23 mouse cellular contexts compared by ENCODE assay signal in the genomic region with DNA sequence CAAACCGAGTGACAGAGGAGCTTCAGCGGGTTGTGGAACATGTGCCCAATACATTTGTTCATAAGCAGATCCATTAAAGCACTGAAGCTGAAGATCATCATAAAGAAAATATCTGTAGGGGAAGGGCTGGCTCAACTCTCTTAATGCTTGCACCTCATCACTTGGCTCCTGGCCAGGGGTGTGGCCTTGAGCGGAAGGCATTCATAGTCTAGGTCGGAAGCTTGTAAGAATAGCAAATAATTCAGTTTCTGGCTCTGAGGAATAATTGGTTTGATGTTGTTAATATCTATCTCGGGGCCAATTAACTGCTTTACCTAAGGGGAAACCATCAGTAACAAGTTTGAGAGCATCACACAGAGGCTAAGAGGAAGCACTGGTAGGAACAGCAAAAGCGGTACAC. TPM values are rescaled to one million over a fixed set of nuclear protein-coding genes. Genes with fewer than 3 reads are reported as not detected.
DNase-seq lines count a peak whose midpoint lies in the region; ATAC-seq lines count a peak whose summit lies in the region.
"Had no signal": no experiment of that assay in that cellular context is flagged by ENCODE, and none has a peak within 500 bp of the region (broad histone marks: within the 10 kb centered on the region; RNA-seq: fewer than 3 reads in every experiment).

No protein-coding gene starts in this region.

- no peaks in the 10 kb centered on the region for H3K9me3 ChIP-seq in kidney, embryonic 14.5 days (ENCODE audit: control insufficient read depth, low read length)
- H3K9me3 ChIP-seq in hindbrain, embryonic 11.5 days (ENCODE audit: control insufficient read depth, low read length), result no peaks in the 10 kb centered on the region
- H3K9me3 ChIP-seq: embryonic facial prominence, embryonic 13.5 days; hindbrain, embryonic 12.5 days; liver, embryonic 12.5 days; midbrain, embryonic 10.5 days had no signal

- peak; percentile 14 for DNase-seq in kidney, postnatal 14 days
- DNase-seq in ovary, postnatal 36 days (ENCODE audit: low spot score), result peak; percentile 52
- no peak for DNase-seq in ovary, postnatal 10 days (ENCODE audit: low spot score)
- DNase-seq in adrenal gland, postnatal 10 days, result peak; percentile 65
- no peak for DNase-seq in spleen, postnatal 4 days (ENCODE audit: low spot score in 2 of 2)
- DNase-seq in hindbrain, embryonic 11.5 days (ENCODE audit: low spot score), result no peak
- DNase-seq: cerebellum, adult 9-10 months; heart, postnatal 10 days; kidney, adult 2 months; layer of hippocampus, postnatal 36 days; left cerebral cortex, postnatal 4 days; right cerebral cortex, postnatal 4 days; thymus, postnatal 14 days had no signal

- H3K27me3 ChIP-seq in kidney, embryonic 14.5 days (ENCODE audit: control insufficient read depth, insufficient read depth, low read length), result no peaks in the 10 kb centered on the region
- H3K27me3 ChIP-seq in hindbrain, embryonic 11.5 days (ENCODE audit: control insufficient read depth, insufficient read depth, low read length), result no peaks in the 10 kb centered on the region
- H3K27me3 ChIP-seq: embryonic facial prominence, embryonic 13.5 days; hindbrain, embryonic 12.5 days; liver, embryonic 12.5 days had no signal

- WGBS in kidney, embryonic 14.5 days, result 87% methylated on average over 6 of the region's 6 CpGs
- 88% methylated on average over 6 of the region's 6 CpGs for WGBS in hindbrain, embryonic 11.5 days

- no peaks in the 10 kb centered on the region for H3K4me1 ChIP-seq in kidney, embryonic 14.5 days (ENCODE audit: control insufficient read depth, insufficient read depth, low read length)
- no peaks in the 10 kb centered on the region for H3K4me1 ChIP-seq in hindbrain, embryonic 11.5 days (replicated peaks; ENCODE audit: control insufficient read depth, insufficient read depth, low read length)
- H3K4me1 ChIP-seq: embryonic facial prominence, embryonic 13.5 days; hindbrain, embryonic 12.5 days; liver, embryonic 12.5 days; midbrain, embryonic 10.5 days had no signal

- ATAC-seq in kidney, embryonic 14.5 days (ENCODE audit: low FRiP score, low TSS enrichment), result no peak
- ATAC-seq in hindbrain, embryonic 11.5 days (ENCODE audit: low FRiP score), result no peak
- ATAC-seq: forebrain, embryonic 16.5 days; liver, embryonic 12.5 days; Patski had no signal

- H3K27ac ChIP-seq in kidney, embryonic 14.5 days (ENCODE audit: low read depth, low read length), result no peak overlapping the region
- H3K27ac ChIP-seq in hindbrain, embryonic 11.5 days (ENCODE audit: low read depth, low read length), result no peak overlapping the region
- H3K27ac ChIP-seq: embryonic facial prominence, embryonic 13.5 days; hindbrain, embryonic 12.5 days; liver, embryonic 12.5 days; macrophage; midbrain, embryonic 10.5 days; stomach, postnatal 0 days had no signal

- no peak overlapping the region for H3K4me2 ChIP-seq in kidney, embryonic 14.5 days (replicated peaks; ENCODE audit: low read depth, low read length)
- no peak overlapping the region for H3K4me2 ChIP-seq in hindbrain, embryonic 11.5 days (replicated peaks; ENCODE audit: low read depth, low read length)
- H3K4me2 ChIP-seq: embryonic facial prominence, embryonic 13.5 days; heart, embryonic 11.5 days; hindbrain, embryonic 12.5 days; liver, embryonic 12.5 days had no signal

- no peaks in the 10 kb centered on the region for H3K36me3 ChIP-seq in kidney, embryonic 14.5 days (ENCODE audit: control insufficient read depth, insufficient read depth, low read length)
- no peaks in the 10 kb centered on the region for H3K36me3 ChIP-seq in hindbrain, embryonic 11.5 days (ENCODE audit: control insufficient read depth, insufficient read depth, low read length)
- H3K36me3 ChIP-seq: embryonic facial prominence, embryonic 13.5 days; hindbrain, embryonic 12.5 days; liver, embryonic 12.5 days; midbrain, embryonic 10.5 days had no signal

- H3K9ac ChIP-seq in kidney, embryonic 14.5 days (ENCODE audit: low read depth, low read length), result no peak overlapping the region
- H3K9ac ChIP-seq in hindbrain, embryonic 11.5 days (ENCODE audit: low read depth, low read length), result no peak overlapping the region
- H3K9ac ChIP-seq: embryonic facial prominence, embryonic 13.5 days; hindbrain, embryonic 12.5 days; liver, embryonic 12.5 days had no signal

- H3K4me3 ChIP-seq in kidney, embryonic 14.5 days (ENCODE audit: low read length), result no peak overlapping the region
- H3K4me3 ChIP-seq in hindbrain, embryonic 11.5 days (ENCODE audit: low read depth, low read length), result no peak overlapping the region
- H3K4me3 ChIP-seq: embryonic facial prominence, embryonic 13.5 days; hindbrain, embryonic 12.5 days; liver, embryonic 12.5 days; midbrain, embryonic 10.5 days had no signal

RNA-seq across cellular contexts. Expression of a gene that starts 52.2 kb away (rescaled TPM):
- polyA plus RNA-seq in kidney, embryonic 14.5 days (2014; fragmentation: Nextera tagmentation; extraction: Ambion mirVana), result 0.89 and 1.2 TPM in 2 replicates
- total RNA-seq in adrenal gland, postnatal 10 days (2021), result 1 to 10 TPM; 2.5 to 3.3 TPM
- polyA plus RNA-seq in hindbrain, embryonic 11.5 days (2014; fragmentation: Nextera tagmentation; extraction: Ambion mirVana), result 0.39 and 0.83 TPM in 2 replicates
- total RNA-seq: heart, postnatal 10 days had no signal
- polyA plus RNA-seq: macrophage had no signal

RNA-seq across cellular contexts. Expression of a gene that starts 53.6 kb away (rescaled TPM):
- 3.9 and 4.6 TPM in 2 replicates for polyA plus RNA-seq in kidney, embryonic 14.5 days (2014; fragmentation: Nextera tagmentation; extraction: Ambion mirVana)
- total RNA-seq in adrenal gland, postnatal 10 days (2021), result 1 to 10 TPM; 5.2 to 6.0 TPM
- 2.3 and 3.1 TPM in 2 replicates for polyA plus RNA-seq in hindbrain, embryonic 11.5 days (2014; fragmentation: Nextera tagmentation; extraction: Ambion mirVana)
- polyA plus RNA-seq: macrophage had no signal

Comparison
In these comparisons a context has a peak if more than half of its experiments do, and no peak if none do; other contexts are left out.
1. DNase-seq: peak in kidney, postnatal 14 days (single experiment), ovary, postnatal 36 days (single experiment) and adrenal gland, postnatal 10 days (single experiment); none in ovary, postnatal 10 days (single experiment), spleen, postnatal 4 days (0 of 2) and hindbrain, embryonic 11.5 days (single experiment).